Mouse (Mus musculus) cerebellum, postnatal 36 days (tissue): ENCODE results near the gene Hist1h3i.
"Not testable (repeated sequence)": the region's sequence is repeated elsewhere in the genome, so short reads cannot be mapped to it uniquely, and the experiment has no call there.

Experiments
- DNase-seq, 2 experiments: peaks; one replicate each; pipeline ENCODE4 v3.0.0; 2021 to 2022; ENCODE audit warnings: mixed read lengths in 2 of 2

The Hist1h3i gene

GRCm38 (mm10) chr13:21783255-21783617 is at the start of gene Hist1h3i:
Gene Hist1h3i (minus strand): TSS chr13:21783370.
- peak; percentile 41 to 66 for DNase-seq

DNA sequence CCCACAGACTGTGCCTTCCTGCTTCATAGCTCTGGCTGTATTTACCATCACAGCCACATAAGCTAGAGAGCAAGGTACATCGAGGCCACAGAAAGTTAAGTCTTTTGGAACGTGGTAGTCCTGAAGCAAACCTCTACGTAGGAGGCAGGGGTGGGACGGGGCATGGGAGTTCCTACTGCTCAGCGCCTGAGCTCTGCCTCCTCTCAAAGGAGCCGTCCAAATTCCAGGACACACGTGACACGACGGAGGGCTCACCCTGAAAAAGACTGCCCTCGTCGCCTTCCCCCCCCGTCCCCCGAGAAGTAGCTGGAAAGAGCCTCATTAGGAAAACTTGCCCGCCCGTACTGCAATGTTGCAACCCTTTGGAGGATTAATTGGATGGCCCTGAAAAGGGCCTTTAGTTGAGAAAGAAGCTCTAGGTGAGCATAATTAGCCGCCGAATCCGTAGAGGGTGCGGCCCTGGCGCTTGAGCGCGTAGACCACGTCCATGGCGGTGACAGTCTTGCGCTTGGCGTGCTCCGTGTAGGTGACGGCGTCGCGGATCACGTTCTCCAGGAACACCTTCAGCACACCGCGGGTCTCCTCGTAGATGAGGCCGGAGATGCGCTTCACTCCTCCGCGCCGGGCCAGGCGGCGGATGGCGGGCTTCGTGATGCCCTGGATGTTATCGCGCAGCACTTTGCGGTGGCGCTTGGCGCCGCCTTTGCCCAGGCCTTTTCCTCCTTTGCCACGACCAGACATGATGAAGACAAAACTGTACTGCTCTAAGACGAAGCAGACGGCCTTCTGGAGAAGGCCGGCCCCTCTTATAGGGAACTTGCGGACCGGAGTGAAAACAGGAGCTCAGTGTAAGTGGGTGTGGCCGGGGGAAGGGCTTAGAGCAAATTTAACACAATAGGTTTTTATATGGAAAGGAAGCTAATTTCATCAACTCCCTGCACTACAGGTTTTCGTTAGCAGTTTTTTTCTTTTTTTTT is 48.5 kb upstream of the Hist1h3i start, which contains the start of gene Hist1h4n:
TSS of gene Hist1h4n (minus strand) at position 779 of the 977 bp plus-strand sequence.
- peak; percentile 17 to 40 for DNase-seq

DNA sequence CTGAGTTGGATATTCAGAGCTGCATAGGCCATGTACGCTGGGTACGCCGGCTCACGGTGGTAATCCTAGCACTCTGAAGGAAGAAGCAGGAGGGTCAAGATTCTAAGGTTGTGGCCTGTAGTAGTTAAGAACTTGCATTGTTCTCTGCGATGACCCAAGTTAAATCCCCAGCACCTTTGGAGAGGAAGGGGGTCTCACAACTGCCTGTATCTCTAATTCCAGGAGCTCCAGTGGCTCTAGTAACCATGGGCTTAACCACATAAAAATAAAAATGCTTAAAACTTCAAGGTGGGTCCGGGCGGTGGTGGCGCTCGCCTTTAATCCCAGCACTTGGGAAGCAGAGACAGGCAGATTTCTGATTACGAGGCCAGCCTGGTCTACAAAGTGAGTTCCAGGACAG is 47.2 kb upstream of the Hist1h3i start:
- no peak for DNase-seq

GRCm38 (mm10) chr13:21828511-21828910 is 45.3 kb upstream of the Hist1h3i start:
- no peak for DNase-seq

DNA sequence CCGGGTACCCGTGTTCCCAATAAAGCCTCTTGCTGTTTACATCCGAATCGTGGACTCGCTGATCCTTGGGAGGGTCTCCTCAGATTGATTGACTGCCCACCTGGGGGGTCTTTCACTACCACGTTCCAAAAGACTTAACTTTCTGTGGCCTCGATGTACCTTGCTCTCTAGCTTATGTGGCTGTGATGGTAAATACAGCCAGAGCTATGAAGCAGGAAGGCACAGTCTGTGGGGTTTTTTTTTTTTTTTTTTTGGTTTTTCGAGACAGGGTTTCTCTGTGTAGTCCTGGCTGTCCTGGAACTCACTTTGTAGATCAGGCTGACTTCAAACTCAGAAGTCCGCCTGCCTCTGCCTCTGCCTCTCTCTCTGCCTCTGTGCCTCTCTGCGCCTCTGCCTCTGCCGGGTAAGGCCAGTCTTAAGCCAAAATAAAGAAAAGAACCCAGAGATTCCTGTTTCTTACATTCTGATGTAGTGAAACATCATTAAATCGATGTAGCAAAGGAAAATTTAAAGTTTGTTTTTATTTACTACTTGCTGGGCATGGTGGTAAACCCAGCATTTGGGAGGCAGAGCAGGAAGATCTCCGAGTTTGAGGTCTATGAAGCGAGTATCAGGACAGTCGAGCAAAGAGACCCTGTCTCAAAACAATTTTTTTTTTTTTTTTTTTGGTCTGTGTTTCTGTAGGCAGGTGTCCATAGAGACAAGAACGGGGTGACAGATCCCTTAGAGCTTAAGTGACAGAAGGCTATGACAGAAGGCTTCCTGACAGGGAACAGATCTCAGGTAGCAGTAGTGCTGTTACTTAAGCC is 37.1 kb upstream of the Hist1h3i start:
- DNase-seq: not testable (repeated sequence)

DNA sequence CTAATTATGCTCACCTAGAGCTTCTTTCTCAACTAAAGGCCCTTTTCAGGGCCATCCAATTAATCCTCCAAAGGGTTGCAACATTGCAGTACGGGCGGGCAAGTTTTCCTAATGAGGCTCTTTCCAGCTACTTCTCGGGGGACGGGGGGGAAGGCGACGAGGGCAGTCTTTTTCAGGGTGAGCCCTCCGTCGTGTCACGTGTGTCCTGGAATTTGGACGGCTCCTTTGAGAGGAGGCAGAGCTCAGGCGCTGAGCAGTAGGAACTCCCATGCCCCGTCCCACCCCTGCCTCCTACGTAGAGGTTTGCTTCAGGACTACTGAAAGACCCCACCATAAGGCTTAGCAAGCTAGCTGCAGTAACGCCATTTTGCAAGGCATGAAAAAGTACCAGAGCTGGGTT is 28.9 kb upstream of the Hist1h3i start:
- not testable (repeated sequence) for DNase-seq

DNA sequence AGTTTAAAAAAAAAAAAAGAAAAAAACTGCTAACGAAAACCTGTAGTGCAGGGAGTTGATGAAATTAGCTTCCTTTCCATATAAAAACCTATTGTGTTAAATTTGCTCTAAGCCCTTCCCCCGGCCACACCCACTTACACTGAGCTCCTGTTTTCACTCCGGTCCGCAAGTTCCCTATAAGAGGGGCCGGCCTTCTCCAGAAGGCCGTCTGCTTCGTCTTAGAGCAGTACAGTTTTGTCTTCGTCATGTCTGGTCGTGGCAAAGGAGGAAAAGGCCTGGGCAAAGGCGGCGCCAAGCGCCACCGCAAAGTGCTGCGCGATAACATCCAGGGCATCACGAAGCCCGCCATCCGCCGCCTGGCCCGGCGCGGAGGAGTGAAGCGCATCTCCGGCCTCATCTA is 28.4 kb upstream of the Hist1h3i start, which contains the start of gene Hist1h4m:
TSS of gene Hist1h4m (plus strand) at position 208 of the 400 bp plus-strand sequence.
- peak; percentile 26 to 53 for DNase-seq

DNA sequence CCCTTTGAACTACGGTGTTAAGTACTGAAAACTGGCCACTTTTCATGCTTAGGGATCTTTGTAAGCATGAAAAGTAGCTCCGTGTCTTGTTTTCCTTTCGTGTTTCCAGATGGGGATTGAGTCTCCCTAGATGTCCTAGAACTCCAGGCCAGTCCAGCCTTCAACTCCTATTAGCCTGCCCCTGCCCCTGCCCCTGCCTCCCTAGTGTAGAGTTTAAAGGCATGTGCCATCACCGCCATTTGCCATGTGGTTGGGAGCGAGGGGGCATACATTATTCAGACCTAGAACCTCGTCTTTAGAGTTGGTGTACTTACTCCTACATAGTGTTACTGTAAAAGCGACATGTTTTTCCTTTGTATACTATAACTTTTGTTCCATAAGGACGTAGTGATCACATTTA is 27.9 kb upstream of the Hist1h3i start:
- not testable (repeated sequence) for DNase-seq

DNA sequence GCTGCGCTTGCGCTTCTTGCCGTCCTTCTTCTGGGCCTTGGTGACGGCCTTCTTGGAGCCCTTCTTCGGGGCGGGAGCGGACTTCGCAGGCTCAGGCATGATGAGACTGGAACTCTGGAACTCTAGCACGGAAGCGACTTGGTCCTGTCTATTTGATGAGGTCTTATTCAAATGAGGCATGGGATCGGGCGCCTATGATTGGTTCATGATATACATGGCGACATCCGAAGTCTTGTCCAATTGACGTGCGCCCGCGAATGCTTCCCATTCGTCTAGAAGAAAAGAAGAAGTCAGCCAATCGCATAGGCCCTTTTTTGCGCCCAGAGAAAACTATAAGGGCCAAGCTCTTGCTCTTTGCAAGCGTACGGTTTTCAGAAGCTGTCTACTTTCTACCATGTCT is 26.9 kb upstream of the Hist1h3i start, which contains the start of the genes Hist1h2bq and Hist1h2ao:
TSS of gene Hist1h2bq (minus strand) at position 125 of the 400 bp plus-strand sequence.
TSS of gene Hist1h2ao (plus strand) at position 393 of the 400 bp plus-strand sequence.
- DNase-seq: not testable (repeated sequence)

DNA sequence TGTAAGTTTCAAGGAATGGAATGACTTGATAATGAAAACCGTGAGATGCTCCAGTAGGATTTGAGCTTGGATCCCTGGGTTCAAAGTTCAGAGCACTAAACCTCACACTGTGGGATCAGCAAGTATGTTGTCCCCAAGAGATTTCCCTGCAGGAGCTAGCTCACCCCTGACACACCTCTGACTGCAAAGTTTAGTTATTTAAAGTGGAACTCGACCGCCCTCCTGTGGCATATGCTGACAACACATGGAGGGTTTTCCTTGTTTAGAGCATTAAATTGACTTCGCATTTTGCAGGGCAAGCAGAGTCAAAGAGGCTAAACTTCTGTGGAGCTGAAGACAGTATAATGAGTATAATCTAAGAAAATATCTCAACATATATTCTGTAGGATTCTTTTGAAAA is 19.9 kb upstream of the Hist1h3i start:
- not testable (repeated sequence) for DNase-seq

DNA sequence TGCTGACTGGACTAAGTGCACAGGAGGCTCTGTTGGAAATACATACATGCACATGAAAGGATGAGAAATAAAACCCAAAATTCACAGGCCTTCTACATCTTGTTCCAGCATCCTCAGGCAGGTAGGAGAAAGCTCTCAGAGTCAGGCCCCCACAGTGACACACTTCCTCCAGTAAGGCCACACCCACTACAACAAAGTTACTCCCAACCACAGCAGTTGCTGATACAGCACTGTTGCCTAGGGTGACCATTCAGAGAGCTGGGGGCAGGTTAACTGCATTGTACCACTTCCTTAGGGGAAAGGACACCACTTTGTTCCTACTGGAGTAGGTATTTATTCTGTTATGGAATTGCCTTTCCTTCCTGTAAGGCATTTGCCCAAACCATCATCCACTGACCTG is 14.0 kb upstream of the Hist1h3i start:
- DNase-seq: not testable (repeated sequence)

GRCm38 (mm10) chr13:21795584-21795983 is 12.4 kb upstream of the Hist1h3i start:
- no peak for DNase-seq

GRCm38 (mm10) chr13:21790601-21791283 is 7.6 kb upstream of the Hist1h3i start:
- DNase-seq: no peak

DNA sequence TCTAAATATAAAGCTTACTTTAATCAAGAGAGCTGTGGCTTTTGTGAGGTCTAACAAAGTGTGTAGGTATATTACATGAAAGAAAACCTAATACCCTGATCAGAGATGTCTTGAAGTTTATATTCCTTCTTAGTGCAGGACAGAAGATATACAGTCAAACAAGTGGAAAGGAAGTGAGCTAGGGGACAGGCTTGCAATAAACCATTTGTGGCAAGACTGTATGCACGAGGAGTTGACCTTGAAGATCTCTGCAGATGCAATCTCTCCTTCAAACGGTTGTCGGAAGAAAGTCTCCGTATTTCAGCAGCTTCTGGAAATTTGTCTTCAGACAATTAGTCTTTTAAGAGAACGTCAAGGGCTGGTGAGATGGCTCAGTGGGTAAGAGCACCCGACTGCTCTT is 6.8 kb upstream of the Hist1h3i start:
- no peak for DNase-seq

DNA sequence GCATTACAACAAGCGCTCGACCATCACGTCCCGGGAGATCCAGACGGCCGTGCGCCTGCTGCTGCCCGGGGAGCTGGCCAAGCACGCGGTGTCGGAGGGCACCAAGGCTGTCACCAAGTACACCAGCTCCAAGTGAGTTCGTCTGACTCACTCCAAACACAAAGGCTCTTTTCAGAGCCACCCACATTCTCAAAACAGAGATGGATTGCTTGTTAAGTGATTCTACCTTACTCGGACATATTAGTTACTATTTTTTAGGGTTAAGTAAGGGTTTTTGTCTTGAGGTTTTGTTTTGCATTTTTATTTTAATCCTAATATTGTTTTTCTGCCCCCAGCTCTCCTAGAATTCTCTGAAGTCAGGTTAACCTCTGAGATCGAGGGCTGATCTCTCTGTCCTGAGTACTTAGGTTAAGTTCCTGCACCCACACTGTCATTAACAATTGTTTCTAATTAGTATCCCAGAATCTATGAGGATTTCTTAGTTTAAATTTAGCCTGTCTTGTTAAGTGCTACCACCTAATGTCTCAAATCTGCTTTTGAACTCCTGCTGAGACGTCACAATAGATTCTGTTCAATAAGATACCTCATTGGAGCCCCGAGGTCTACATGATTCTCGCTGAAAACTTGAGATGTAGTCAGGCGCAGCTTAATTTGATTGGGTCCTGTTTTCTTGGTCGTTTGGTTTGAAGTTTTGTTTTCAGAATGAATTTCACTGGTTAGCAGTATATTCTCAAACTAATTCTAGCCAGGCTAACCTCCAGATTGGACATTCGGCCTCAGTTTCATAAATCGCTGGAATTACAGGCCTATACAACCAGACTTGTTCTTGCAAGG is 4.8 kb upstream of the Hist1h3i start:
- no peak for DNase-seq

DNA sequence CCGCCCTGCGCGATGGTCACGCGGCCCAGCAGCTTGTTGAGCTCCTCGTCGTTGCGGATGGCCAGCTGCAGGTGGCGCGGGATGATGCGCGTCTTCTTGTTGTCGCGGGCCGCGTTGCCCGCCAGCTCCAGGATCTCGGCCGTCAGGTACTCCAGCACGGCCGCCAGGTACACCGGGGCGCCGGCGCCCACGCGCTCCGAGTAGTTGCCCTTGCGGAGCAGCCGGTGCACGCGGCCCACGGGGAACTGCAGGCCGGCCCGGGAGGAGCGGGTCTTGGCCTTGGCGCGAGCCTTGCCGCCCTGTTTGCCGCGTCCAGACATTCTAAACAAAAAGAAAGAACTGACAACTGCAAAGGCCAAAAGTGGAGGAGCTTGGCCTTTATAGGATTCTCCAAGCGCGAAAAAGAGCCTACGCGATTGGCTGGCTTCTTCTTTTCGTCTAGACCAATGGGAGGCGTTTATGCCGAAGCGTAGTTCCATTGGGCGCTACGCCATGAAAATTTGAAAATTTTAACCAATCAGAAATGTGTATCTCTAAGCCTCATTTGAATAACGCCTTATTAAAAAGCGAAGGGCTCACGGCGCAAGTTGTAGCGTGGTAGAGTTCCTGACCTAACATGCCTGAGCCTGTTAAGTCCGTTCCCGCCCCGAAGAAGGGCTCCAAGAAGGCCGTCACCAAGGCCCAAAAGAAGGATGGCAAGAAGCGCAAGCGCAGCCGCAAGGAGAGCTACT is 3.9 kb upstream of the Hist1h3i start, which contains the start of the genes Hist1h2an and Hist1h2bp:
TSS of gene Hist1h2an (minus strand) at position 320 of the 731 bp plus-strand sequence.
TSS of gene Hist1h2bp (plus strand) at position 563 of the 731 bp plus-strand sequence.
- peak; percentile 78 to 90 for DNase-seq

GRCm38 (mm10) chr13:21786189-21786898 is 3.2 kb upstream of the Hist1h3i start:
- DNase-seq: no peak

- no peak for DNase-seq
Measured at GRCm38 (mm10) chr13:21784311-21784710, 1.1 kb upstream of the Hist1h3i start.

DNA sequence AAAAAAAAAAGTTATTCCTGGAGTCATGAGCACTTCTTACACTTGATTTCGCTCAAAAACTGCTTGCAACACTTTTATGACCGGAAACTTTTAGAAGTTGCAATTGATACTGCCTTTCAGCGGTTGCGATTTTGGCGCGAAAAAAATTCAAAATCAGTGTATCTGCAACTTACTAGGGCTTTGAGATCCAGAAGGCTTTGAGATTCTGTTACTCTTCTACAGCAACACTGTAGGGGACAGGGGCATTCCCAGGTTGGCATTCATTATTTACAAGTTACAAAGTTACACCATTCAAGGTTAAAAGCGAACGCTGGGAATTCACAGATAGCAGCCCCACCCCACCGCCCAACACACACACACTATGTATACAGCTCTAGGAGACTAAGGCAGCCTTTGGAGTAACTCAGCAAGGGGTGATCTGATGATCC is 578 bp upstream of the Hist1h3i start:
- DNase-seq: no peak
